Mouse (Mus musculus): ENCODE data around the gene Pex13. TPM values are rescaled to one million over a fixed set of nuclear protein-coding genes. Genes with fewer than 3 reads are reported as not detected.

The Pex13 gene
- polyA plus RNA-seq, 1 experiment: not detected

DNA sequence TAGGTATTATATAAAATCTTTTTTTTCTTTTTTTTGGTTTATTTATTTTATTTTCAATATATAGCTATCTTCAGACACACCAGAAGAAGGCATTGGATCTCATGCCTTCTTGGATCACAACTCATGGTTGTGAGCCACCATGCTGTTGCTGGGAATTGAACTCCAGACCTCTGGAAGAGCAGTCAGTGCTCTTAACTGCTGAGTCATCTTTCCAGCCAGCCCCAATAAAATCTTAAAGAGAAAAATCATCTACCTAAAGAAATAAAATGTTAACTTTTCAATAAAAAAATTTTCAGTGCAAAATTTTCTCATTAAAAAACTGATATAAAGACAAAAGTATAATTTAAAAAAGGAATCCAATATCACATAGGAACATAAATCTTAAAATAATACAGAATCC, 1.5 kb downstream of the Pex13 start:
- TF ChIP-seq POLR2A (IDR thresholded peaks at IDR 0.05; ENCODE audit: insufficient read depth, low read depth, low read length): no peak
- no peak for TF ChIP-seq CTCF (IDR thresholded peaks at IDR 0.05; ENCODE audit: insufficient read depth, low read depth, low read length)
- H3K4me3 ChIP-seq (ENCODE audit: insufficient read depth, low read depth, low read length): no peak overlapping the region
- H3K4me1 ChIP-seq (ENCODE audit: control insufficient read depth, insufficient read depth, low read length): 0 out of 2 replicates have a peak, but pooled peaks cover 2% of the 10 kb centered on the region
- no peak overlapping the region for H3K27ac ChIP-seq (ENCODE audit: insufficient read depth, low read depth, low read length)

DNA sequence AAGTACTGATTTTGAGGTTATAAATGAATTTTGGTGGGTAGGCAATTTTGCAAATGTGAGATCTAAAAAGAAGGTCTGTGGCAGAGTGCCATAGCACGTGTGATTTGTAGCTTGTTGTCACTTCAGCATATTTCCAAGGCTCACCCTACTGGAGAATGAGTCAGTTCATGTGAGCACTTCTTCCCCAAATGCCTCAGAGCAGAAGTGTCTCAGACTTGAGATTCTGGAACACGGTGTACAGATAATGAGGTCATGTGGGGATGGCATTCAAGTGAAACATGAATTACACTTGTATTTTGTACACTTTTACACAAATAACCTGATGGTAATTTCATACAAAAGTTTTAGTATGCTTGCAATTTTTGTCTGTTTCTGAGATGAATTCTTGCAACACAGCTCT, 8.0 kb downstream of the Pex13 start:
- Histone ChIP-seq H3K4me1 (ENCODE audit: control insufficient read depth, insufficient read depth, low read length) (0 out of 2 replicates have a peak, but pooled peaks cover under 1% of the 10 kb centered on the region), H3K4me3 (ENCODE audit: insufficient read depth, low read depth, low read length) (no peak overlapping the region), H3K27ac (ENCODE audit: insufficient read depth, low read depth, low read length) (no peak overlapping the region)
- TF ChIP-seq POLR2A (IDR thresholded peaks at IDR 0.05; ENCODE audit: insufficient read depth, low read depth, low read length): no peak
- no peak for TF ChIP-seq CTCF (IDR thresholded peaks at IDR 0.05; ENCODE audit: insufficient read depth, low read depth, low read length)
- WGBS: 55% methylated on average over 2 of the region's 2 CpGs

DNA sequence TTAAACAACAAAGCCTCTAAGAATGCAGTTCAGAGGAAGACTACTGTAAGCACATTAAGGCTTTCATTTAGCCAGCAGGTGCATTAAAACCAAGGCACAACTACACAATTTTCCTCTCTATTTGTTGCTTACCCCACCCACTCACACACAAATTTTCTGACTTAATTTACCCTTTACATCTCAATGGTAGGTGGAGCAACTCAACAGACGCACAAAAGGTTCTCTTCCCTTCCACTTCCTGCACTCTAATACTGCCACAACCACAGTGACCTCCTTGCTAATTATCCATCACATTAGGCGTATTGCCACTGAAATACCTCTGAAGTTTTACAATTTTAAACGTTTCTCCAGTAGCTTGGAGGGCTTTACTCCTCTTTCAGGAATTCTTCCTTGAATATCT, 12.1 kb downstream of the Pex13 start:
- Histone ChIP-seq H3K4me3 (ENCODE audit: insufficient read depth, low read depth, low read length) (no peak overlapping the region), H3K27ac (ENCODE audit: insufficient read depth, low read depth, low read length) (no peak overlapping the region), H3K4me1 (ENCODE audit: control insufficient read depth, insufficient read depth, low read length) (no peaks in the 10 kb centered on the region)
- TF ChIP-seq CTCF (IDR thresholded peaks at IDR 0.05; ENCODE audit: insufficient read depth, low read depth, low read length) (no peak), POLR2A (IDR thresholded peaks at IDR 0.05; ENCODE audit: insufficient read depth, low read depth, low read length) (no peak)
- 36% methylated on average over 3 of the region's 3 CpGs for WGBS

DNA sequence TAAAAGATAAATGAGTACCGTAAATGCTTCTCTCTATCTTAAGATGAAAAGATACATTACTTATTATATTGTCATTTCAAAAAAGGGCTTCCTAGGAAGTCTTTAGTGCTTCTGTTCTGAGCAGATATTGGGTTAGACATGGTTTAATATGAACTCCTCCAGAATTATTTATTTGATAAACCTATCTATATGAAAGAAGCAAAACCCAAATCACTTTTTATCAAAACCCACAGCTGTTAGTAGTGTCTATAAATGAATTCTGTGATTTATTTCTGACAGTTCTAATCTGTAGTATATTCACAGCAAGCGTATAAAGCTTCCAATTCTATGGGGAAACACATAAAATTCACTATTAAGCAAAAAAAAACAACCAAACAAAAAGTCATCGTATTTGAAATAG, 17.9 kb downstream of the Pex13 start:
- TF ChIP-seq POLR2A (IDR thresholded peaks at IDR 0.05; ENCODE audit: insufficient read depth, low read depth, low read length) (no peak), CTCF (IDR thresholded peaks at IDR 0.05; ENCODE audit: insufficient read depth, low read depth, low read length) (no peak)
- no peak overlapping the region for H3K4me3 ChIP-seq (ENCODE audit: insufficient read depth, low read depth, low read length)
- H3K4me1 ChIP-seq (ENCODE audit: control insufficient read depth, insufficient read depth, low read length): no peaks in the 10 kb centered on the region
- H3K27ac ChIP-seq (ENCODE audit: insufficient read depth, low read depth, low read length): no peak overlapping the region
- 93% methylated on average over 3 of the region's 3 CpGs for WGBS

DNA sequence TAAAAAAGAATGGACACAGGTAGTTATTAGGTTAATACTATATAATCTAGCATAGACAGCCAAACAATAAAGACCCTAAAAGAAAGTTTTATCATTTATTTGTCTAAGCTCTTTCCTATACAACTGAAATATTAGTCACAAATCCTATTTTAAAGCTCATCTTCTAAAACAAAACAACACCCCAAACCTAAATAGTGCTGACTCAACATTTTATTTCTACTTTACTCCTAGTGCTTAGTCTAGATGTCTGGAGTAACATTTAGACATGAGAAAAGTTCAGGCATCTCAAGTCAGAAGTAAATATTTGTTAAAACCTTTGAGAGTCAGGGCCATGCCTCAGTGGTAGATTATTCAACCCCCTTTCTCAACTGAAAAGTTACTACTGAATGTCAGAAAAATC, 18.3 kb downstream of the Pex13 start:
- Histone ChIP-seq H3K4me3 (ENCODE audit: insufficient read depth, low read depth, low read length) (no peak overlapping the region), H3K4me1 (ENCODE audit: control insufficient read depth, insufficient read depth, low read length) (no peaks in the 10 kb centered on the region), H3K27ac (ENCODE audit: insufficient read depth, low read depth, low read length) (no peak overlapping the region)
- TF ChIP-seq CTCF (IDR thresholded peaks at IDR 0.05; ENCODE audit: insufficient read depth, low read depth, low read length): no peak
- TF ChIP-seq POLR2A (IDR thresholded peaks at IDR 0.05; ENCODE audit: insufficient read depth, low read depth, low read length): no peak

DNA sequence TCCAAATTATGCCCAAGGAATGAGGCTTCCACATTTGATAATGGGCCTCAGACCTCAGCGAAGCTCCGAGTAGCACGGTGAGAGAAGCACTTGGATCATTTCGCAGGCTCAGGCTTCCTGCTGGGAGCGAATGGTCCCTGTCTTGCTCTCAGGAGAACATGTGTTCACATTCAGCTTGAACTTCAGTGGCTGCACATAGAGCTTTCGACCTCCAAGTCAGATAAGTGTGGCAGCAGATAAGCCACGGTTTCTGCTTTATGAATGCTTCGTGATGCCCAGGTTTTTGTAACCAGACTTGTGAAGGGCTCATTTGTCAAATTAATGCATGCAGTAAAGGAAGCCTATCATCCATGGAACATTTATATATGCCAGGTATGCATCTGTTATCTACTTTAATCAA, 31.2 kb downstream of the Pex13 start:
- 66% methylated on average over 8 of the region's 8 CpGs for WGBS
- no peak for TF ChIP-seq CTCF (IDR thresholded peaks at IDR 0.05; ENCODE audit: insufficient read depth, low read depth, low read length)
- TF ChIP-seq POLR2A (IDR thresholded peaks at IDR 0.05; ENCODE audit: insufficient read depth, low read depth, low read length): no peak
- no peak overlapping the region for H3K27ac ChIP-seq (ENCODE audit: insufficient read depth, low read depth, low read length)
- H3K4me1 ChIP-seq (ENCODE audit: control insufficient read depth, insufficient read depth, low read length): no peaks in the 10 kb centered on the region
- no peak overlapping the region for H3K4me3 ChIP-seq (ENCODE audit: insufficient read depth, low read depth, low read length)

DNA sequence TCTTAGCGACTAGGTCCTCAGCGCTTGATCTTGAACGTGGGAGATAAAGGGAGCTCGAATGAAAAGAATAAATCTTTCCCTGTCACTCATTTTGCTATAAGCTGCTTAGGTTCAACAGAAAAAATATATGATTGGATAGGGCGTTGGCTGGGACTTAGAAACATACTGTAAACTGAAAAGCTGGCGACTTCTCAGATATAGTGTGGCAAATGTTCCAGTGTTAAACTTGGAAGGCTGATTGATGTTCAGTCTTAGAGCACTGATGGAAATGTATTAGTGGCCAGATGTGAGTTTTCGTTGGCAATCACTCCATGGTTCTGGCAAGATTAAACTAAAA, 31.9 kb downstream of the Pex13 start:
- H3K4me1 ChIP-seq (ENCODE audit: control insufficient read depth, insufficient read depth, low read length): no peaks in the 10 kb centered on the region
- TF ChIP-seq POLR2A (IDR thresholded peaks at IDR 0.05; ENCODE audit: insufficient read depth, low read depth, low read length): no peak
- TF ChIP-seq CTCF (IDR thresholded peaks at IDR 0.05; ENCODE audit: insufficient read depth, low read depth, low read length): no peak
- H3K27ac ChIP-seq (ENCODE audit: insufficient read depth, low read depth, low read length): no peak overlapping the region
- 1% methylated on average over 7 of the region's 7 CpGs for WGBS
- H3K4me3 ChIP-seq (ENCODE audit: insufficient read depth, low read depth, low read length): peak overlapping the region; percentile 92

DNA sequence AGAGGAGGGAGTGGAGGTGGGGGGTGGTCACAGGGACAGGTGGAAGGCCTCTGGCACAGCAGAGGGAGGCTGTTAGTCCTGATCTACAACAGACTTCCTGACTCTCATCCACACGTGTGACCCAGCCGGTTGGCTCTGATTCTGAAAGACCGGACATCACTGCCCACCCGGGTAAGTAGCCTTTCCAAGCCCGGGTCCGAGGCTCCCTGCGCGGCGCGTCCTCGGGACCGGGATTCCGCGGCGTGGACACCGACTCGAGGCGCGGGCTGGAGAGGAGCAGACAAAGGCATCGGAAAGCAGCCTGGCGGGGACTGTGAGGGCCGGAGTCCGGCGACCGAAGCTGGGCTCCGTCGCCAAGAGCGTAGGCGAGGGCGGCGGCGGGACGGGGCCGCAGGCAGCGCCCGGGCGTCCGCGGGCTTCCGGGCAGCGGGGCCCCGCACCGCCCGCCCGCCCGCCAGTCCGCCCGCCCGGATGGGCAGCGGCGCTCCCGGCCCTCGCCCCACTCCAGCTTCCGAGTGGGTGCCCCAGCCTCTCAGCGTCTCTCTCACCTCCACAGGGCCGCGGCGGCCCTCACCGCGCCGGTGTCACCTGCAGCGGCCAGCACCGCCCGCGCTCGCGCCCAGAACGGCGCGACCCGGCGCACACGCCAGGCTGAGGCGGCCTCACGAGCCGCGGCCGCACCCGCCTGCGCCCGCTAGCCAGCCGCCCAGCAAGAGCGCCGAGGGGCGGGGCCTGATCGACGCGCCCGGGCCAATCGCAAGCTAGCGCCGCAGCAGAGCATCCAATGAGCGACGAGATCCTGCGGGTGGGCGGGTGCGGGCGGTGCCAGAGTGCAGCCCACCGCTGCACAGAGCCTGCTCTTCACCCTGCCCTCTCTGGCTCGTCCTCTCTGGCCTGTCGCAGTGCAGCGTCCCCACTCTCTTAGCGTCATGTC, 32.5 kb downstream of the Pex13 start, which contains the start of gene 0610010F05Rik:
Gene 0610010F05Rik, minus strand, starts transcription at position 695 of the 934 bp plus-strand sequence.
- WGBS: under 1% methylated on average over 103 of the region's 103 CpGs
- H3K4me3 ChIP-seq (ENCODE audit: insufficient read depth, low read depth, low read length): peak within 1 kb of the TSS; percentile 92
- no peaks in the 10 kb centered on the region for H3K4me1 ChIP-seq (ENCODE audit: control insufficient read depth, insufficient read depth, low read length)
- H3K27ac ChIP-seq (ENCODE audit: insufficient read depth, low read depth, low read length): 0 out of 2 replicates have a peak within 1 kb of the TSS, but pooled peaks have one; percentile 57
- TF ChIP-seq POLR2A (IDR thresholded peaks at IDR 0.05; ENCODE audit: insufficient read depth, low read depth, low read length) (peak; percentile 68), CTCF (IDR thresholded peaks at IDR 0.05; ENCODE audit: insufficient read depth, low read depth, low read length) (no peak)

DNA sequence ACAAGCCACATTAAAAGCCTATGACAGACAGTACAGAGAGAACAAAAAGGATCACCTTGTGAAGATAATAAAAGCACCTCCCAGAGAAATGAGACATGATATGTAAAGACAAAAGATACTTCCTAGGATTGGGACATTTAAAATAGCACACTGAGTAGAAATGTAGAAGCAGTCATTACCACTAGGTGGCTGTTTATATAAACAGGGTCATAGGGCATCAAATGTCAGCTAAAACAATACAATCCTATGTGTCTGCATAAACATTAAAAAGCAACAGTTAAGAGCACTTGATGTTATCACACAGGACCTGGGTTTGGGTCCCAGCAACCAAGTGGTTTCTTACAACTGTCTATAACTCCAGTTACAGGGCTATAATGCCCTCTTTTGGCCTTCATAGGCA, 35.1 kb downstream of the Pex13 start:
- no peak for TF ChIP-seq CTCF (IDR thresholded peaks at IDR 0.05; ENCODE audit: insufficient read depth, low read depth, low read length)
- no peak for TF ChIP-seq POLR2A (IDR thresholded peaks at IDR 0.05; ENCODE audit: insufficient read depth, low read depth, low read length)

More for the DNA sequence above, 35.1 kb downstream of the Pex13 start:
- Histone ChIP-seq H3K4me1 (ENCODE audit: control insufficient read depth, insufficient read depth, low read length) (no peaks in the 10 kb centered on the region), H3K27ac (ENCODE audit: insufficient read depth, low read depth, low read length) (no peak overlapping the region), H3K4me3 (ENCODE audit: insufficient read depth, low read depth, low read length) (no peak overlapping the region)

All from olfactory bulb, adult 2 months (tissue).